Mouse (Mus musculus): ENCODE results near the gene Polr3h.
"Not testable (repeated sequence)": the region's sequence is repeated elsewhere in the genome, so short reads cannot be mapped to it uniquely, and the experiment has no call there.

The Polr3h gene

GRCm38 (mm10) chr15:81925760-81926445, at the start of gene Polr3h:
Gene Polr3h (minus strand): TSS chr15:81926240.
- peak; percentile 99 for DNase-seq

GRCm38 (mm10) chr15:81975156-81975555, 49.1 kb upstream of the Polr3h start:
- not testable (repeated sequence) for DNase-seq

- not testable (repeated sequence) for DNase-seq
Observed at GRCm38 (mm10) chr15:81970498-81970897, 44.5 kb upstream of the Polr3h start.

GRCm38 (mm10) chr15:81969635-81970034, 43.6 kb upstream of the Polr3h start:
- DNase-seq, result not testable (repeated sequence)

GRCm38 (mm10) chr15:81969173-81969572, 43.1 kb upstream of the Polr3h start:
- DNase-seq, result no peak

- DNase-seq, result no peak
Observed at GRCm38 (mm10) chr15:81968447-81968846, 42.4 kb upstream of the Polr3h start.

- DNase-seq, result no peak
Observed at GRCm38 (mm10) chr15:81967821-81968220, 41.8 kb upstream of the Polr3h start.

GRCm38 (mm10) chr15:81966062-81966829, 40.2 kb upstream of the Polr3h start:
- no peak for DNase-seq

GRCm38 (mm10) chr15:81964980-81965545, 39.0 kb upstream of the Polr3h start:
- DNase-seq, result no peak

GRCm38 (mm10) chr15:81964262-81964661, 38.2 kb upstream of the Polr3h start:
- DNase-seq, result no peak

GRCm38 (mm10) chr15:81961078-81961451, 35.0 kb upstream of the Polr3h start:
- no peak for DNase-seq

GRCm38 (mm10) chr15:81960171-81961077, 34.4 kb upstream of the Polr3h start, which contains the start of gene Pmm1:
Gene Pmm1 (minus strand): TSS chr15:81960930.
- peak; percentile 100 for DNase-seq

- DNase-seq, result no peak
Observed at GRCm38 (mm10) chr15:81958906-81959305, 32.9 kb upstream of the Polr3h start.

GRCm38 (mm10) chr15:81957598-81957997, 31.6 kb upstream of the Polr3h start:
- no peak for DNase-seq

GRCm38 (mm10) chr15:81956457-81956856, 30.4 kb upstream of the Polr3h start:
- peak; percentile 71 to 81 for DNase-seq

GRCm38 (mm10) chr15:81955414-81955813, 29.4 kb upstream of the Polr3h start:
- DNase-seq, result no peak

- DNase-seq, result no peak
Observed at GRCm38 (mm10) chr15:81954716-81955115, 28.7 kb upstream of the Polr3h start.

- DNase-seq, result peak; percentile 66 to 75
Observed at GRCm38 (mm10) chr15:81954151-81954583, 28.1 kb upstream of the Polr3h start.

- DNase-seq, result no peak
Observed at GRCm38 (mm10) chr15:81952310-81952709, 26.3 kb upstream of the Polr3h start.

GRCm38 (mm10) chr15:81951159-81951558, 25.1 kb upstream of the Polr3h start:
- DNase-seq, result no peak

- no peak for DNase-seq
Observed at GRCm38 (mm10) chr15:81950716-81951115, 24.7 kb upstream of the Polr3h start.

- no peak for DNase-seq
Observed at GRCm38 (mm10) chr15:81949476-81950131, 23.6 kb upstream of the Polr3h start.

All from cerebellum, postnatal 10 days (tissue).